Mouse (Mus musculus) kidney, adult 18-20 months (tissue): ENCODE results near the gene Samt4.
"Not testable (repeated sequence)": the region's sequence is repeated elsewhere in the genome, so short reads cannot be mapped to it uniquely, and the experiment has no call there.

Experiments
- DNase-seq: peaks from one replicate; pipeline ENCODE4 v3.0.0; 2021

Gene Samt4

GRCm38 (mm10) chrX:154481702-154482101, at the start of gene Samt4:
Gene Samt4, plus strand, starts transcription at chrX:154482002.
- no peak for DNase-seq

GRCm38 (mm10) chrX:154443696-154444095, 38.1 kb upstream of the Samt4 start:
- not testable (repeated sequence) for DNase-seq

DNA sequence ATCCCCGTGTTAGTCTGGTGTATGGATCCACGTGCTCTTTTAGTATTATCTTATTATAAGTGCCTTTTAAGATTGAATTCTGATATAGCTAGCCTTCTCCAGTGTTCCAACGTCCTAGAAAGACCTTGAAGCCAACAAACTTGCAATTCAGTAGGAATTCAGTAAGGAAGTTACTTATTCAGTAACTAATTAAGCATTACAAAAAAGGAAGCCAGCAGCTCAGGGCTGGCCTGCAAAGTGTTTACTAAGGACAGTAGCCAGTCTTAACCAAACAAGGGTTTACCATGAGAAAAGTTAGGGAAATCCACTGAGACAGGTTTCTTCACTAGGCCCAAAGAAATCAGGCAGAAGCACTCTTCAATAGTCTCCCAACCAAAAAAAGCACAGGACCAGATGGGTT, 13.4 kb upstream of the Samt4 start:
- not testable (repeated sequence) for DNase-seq
